Mouse (Mus musculus): ENCODE measurements around the gene Mpzl3. TPM values are rescaled to one million over a fixed set of nuclear protein-coding genes. Genes with fewer than 3 reads are reported as not detected.

Gene Mpzl3
- total RNA-seq, 2 experiments from 2014 or later, result 1.2 TPM; not detected in 1

Other genes with a start within 250 kb of the Mpzl3 start
- 83.6 and 93.1 TPM in 2 replicates for gene Kmt2a, start 173.9 kb upstream of the Mpzl3 start, total RNA-seq (2014; fragmentation: Nextera tagmentation)
- 7.4 and 10.8 TPM in 2 replicates for gene Kmt2a, start 173.9 kb upstream of the Mpzl3 start, total RNA-seq (2017)
- gene Atp5l, start 134.4 kb upstream of the Mpzl3 start, total RNA-seq (2014; fragmentation: Nextera tagmentation), result 710 and 961 TPM in 2 replicates
- 149 and 237 TPM in 2 replicates for gene Atp5l, start 134.4 kb upstream of the Mpzl3 start, total RNA-seq (2017)
- gene Ube4a, start 89.6 kb upstream of the Mpzl3 start, total RNA-seq (2014; fragmentation: Nextera tagmentation), result 37.9 and 49.8 TPM in 2 replicates
- gene Ube4a, start 89.6 kb upstream of the Mpzl3 start, total RNA-seq (2017), result 25.6 and 28.5 TPM in 2 replicates
- not detected in 2 replicates for gene Cd3g, start 74.8 kb upstream of the Mpzl3 start, total RNA-seq (2014; fragmentation: Nextera tagmentation)
- not detected in 2 replicates for gene Cd3g, start 74.8 kb upstream of the Mpzl3 start, total RNA-seq (2017)
- not detected in 2 replicates for gene Cd3d, start 73.4 kb upstream of the Mpzl3 start, total RNA-seq (2014; fragmentation: Nextera tagmentation)
- gene Cd3d, start 73.4 kb upstream of the Mpzl3 start, total RNA-seq (2017), result 0.21 TPM in 1 of 2 replicates, not detected in the other
- not detected in 2 replicates for gene Cd3e, start 45.6 kb upstream of the Mpzl3 start, total RNA-seq (2014; fragmentation: Nextera tagmentation)
- gene Cd3e, start 45.6 kb upstream of the Mpzl3 start, total RNA-seq (2017), result not detected in 2 replicates
- gene Mpzl2, start 15.4 kb upstream of the Mpzl3 start, total RNA-seq (2014; fragmentation: Nextera tagmentation), result not detected in 2 replicates
- not detected in 2 replicates for gene Mpzl2, start 15.4 kb upstream of the Mpzl3 start, total RNA-seq (2017)
- 0.51 TPM in 1 of 2 replicates, not detected in the other for gene Jaml, start 24.0 kb downstream of the Mpzl3 start, total RNA-seq (2014; fragmentation: Nextera tagmentation)
- gene Jaml, start 24.0 kb downstream of the Mpzl3 start, total RNA-seq (2017), result 2.4 and 3.4 TPM in 2 replicates
- gene Scn2b, start 62.6 kb downstream of the Mpzl3 start, total RNA-seq (2014; fragmentation: Nextera tagmentation), result not detected in 2 replicates
- not detected in 2 replicates for gene Scn2b, start 62.6 kb downstream of the Mpzl3 start, total RNA-seq (2017)
- not detected in 2 replicates for gene Scn4b, start 83.2 kb downstream of the Mpzl3 start, total RNA-seq (2014; fragmentation: Nextera tagmentation)
- not detected in 2 replicates for gene Scn4b, start 83.2 kb downstream of the Mpzl3 start, total RNA-seq (2017)
- not detected in 2 replicates for gene BC049352, start 126.8 kb downstream of the Mpzl3 start, total RNA-seq (2014; fragmentation: Nextera tagmentation)
- gene BC049352, start 126.8 kb downstream of the Mpzl3 start, total RNA-seq (2017), result not detected in 2 replicates
- not detected in 2 replicates for gene Tmprss4, start 148.9 kb downstream of the Mpzl3 start, total RNA-seq (2014; fragmentation: Nextera tagmentation)
- not detected in 2 replicates for gene Tmprss4, start 148.9 kb downstream of the Mpzl3 start, total RNA-seq (2017)
- 6.7 and 9.6 TPM in 2 replicates for gene Il10ra, start 214.0 kb downstream of the Mpzl3 start, total RNA-seq (2014; fragmentation: Nextera tagmentation)
- 7.6 and 9.8 TPM in 2 replicates for gene Il10ra, start 214.0 kb downstream of the Mpzl3 start, total RNA-seq (2017)

Measured in granulocyte monocyte progenitor cell, adult 5-6 weeks (primary cell).